Mouse (Mus musculus) neural tube, embryonic 13.5 days (tissue): ENCODE data around the gene Magix. TPM values are rescaled to one million over a fixed set of nuclear protein-coding genes. Genes with fewer than 3 reads are reported as not detected.

Source experiments
- ATAC-seq: fragments of 200-750 bp; cut with Nextera tagmentation; 2 replicates; pipeline ENCODE4 v1.8.0; 2017; ENCODE audit warnings: low read depth, mild to moderate bottlenecking, moderate TSS enrichment, moderate library complexity
- H3K27ac ChIP-seq: fragments of 300-500 bp; sonication (generic); replicated peaks from 2 replicates; pipeline ENCODE4 v1.5.1; 2015; ENCODE audit warnings: moderate library complexity, mild to moderate bottlenecking, inconsistent platforms
- H3K27me3 ChIP-seq: fragments of 300-500 bp; sonication (generic); 2 replicates; pipeline ENCODE4 v1.6.1; 2015; ENCODE audit warnings: mild to moderate bottlenecking, inconsistent platforms
- H3K36me3 ChIP-seq: fragments of 300-500 bp; sonication (generic); 2 replicates; pipeline ENCODE4 v1.6.1; 2015; ENCODE audit warnings: mild to moderate bottlenecking, inconsistent platforms
- H3K4me1 ChIP-seq: fragments of 300-500 bp; sonication (generic); replicated peaks from 2 replicates; pipeline ENCODE4 v1.6.1; 2015; ENCODE audit warnings: inconsistent platforms
- H3K4me2 ChIP-seq: fragments of 300-500 bp; sonication (generic); 2 replicates; pipeline ENCODE4 v1.6.1; 2015; ENCODE audit warnings: inconsistent platforms, mild to moderate bottlenecking, moderate library complexity
- H3K4me3 ChIP-seq: fragments of 300-500 bp; sonication (generic); 2 replicates; pipeline ENCODE4 v1.5.1; 2015; ENCODE audit warnings: mild to moderate bottlenecking, inconsistent platforms
- H3K9ac ChIP-seq: fragments of 300-500 bp; sonication (generic); 2 replicates; pipeline ENCODE4 v1.6.1; 2015; ENCODE audit warnings: moderate library complexity, mild to moderate bottlenecking, inconsistent platforms
- H3K9me3 ChIP-seq: fragments of 300-500 bp; sonication (generic); 2 replicates; pipeline ENCODE4 v1.6.1; 2016; ENCODE audit warnings: inconsistent platforms
- WGBS: fragments of 180-500 bp; shearing (Covaris S2); methylation state at CpG from one replicate; pipeline ENCODE4 v1.1.7; 2015; 5-methylcytosine and 5-hydroxymethylcytosine counted together
- polyA plus RNA-seq: library from polyadenylated mRNA; unstranded; fragments of >200 nt; fragmentation: Nextera tagmentation; extraction: Ambion mirVana; gene quantifications from 2 replicates; pipeline ENCODE4 v1.2.1, GENCODE M21; 2015

Gene Magix
- polyA plus RNA-seq, 1 experiment from 2014 or later, result 0.18 TPM

DNA sequence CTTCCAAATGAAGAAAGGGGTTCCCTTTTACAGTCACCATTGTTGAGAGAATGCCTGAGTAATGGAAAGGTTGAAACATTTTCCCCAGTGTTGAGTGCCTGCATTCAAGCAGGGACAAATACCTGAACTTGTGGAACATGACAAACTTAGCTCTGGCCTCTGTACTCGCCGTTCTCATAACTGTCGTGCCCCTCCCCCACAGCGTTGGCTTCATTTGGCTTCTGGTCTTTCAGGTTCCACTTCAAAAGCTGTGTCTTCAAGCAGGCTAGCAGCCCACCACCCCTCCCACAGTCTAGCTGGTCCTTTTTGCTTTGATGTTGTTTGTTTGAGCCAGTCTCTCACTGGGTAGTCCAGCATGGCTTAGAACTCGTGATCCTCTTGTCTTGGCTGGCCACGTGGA lies 8.3 kb downstream of the Magix start:
- H3K4me2 ChIP-seq, result no peak overlapping the region
- H3K9me3 ChIP-seq, result no peaks in the 10 kb centered on the region
- H3K4me3 ChIP-seq, result no peak overlapping the region
- H3K27ac ChIP-seq, result no peak overlapping the region
- H3K9ac ChIP-seq, result no peak overlapping the region
- no peaks in the 10 kb centered on the region for H3K36me3 ChIP-seq
- no peak for ATAC-seq
- 46% methylated on average over 6 of the region's 6 CpGs for WGBS
- peaks cover 5% of the 10 kb centered on the region; the same call in 1 of the 2 replicates for H3K4me1 ChIP-seq
- no peaks in the 10 kb centered on the region for H3K27me3 ChIP-seq

DNA sequence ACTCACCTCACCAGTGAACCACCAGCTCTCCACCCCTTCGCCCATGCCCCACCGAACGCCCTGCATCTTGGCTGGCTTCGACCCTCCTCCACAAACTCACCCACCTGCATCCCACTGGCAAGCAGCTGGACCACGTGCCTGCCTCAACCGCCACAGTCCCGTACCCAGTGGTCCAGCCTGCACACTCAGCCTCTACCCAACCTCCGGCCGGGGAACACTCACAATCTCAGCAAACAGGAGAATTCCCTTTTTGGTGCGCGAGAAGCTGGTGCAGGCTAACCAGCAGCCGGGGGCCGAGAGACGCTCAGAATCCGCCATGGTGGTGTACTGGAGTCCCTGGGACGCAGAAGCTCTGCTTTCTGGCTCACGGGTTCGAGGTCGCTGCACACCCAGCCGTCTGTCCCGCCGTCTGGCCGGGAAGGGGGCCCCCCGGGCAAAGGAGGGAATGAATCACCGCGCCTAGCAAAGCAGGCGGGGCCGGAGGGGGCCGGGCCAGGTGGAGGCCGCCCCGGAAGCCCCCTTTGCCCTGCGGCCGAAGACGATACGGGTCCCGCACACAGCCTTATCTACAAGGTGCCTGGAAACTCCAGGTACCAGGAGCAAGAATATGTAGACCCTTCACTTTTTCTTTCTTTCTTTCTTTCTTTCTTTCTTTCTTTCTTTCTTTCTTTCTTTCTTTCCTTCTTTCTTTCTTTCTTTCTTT lies 10.0 kb downstream of the Magix start, which contains the start of gene Plp2:
Plp2 (minus strand) TSS at position 470 of the 703 bp plus-strand sequence.
- Histone ChIP-seq H3K9me3 (no peaks in the 10 kb centered on the region), H3K4me3 (peak within 1 kb of the TSS; percentile 37), H3K27ac (no peak within 1 kb of the TSS), H3K9ac (peak within 1 kb of the TSS; percentile 55), H3K4me1 (peaks cover 5% of the 10 kb centered on the region; the same call in 1 of the 2 replicates), H3K4me2 (peak within 1 kb of the TSS; percentile 52), H3K27me3 (no peaks in the 10 kb centered on the region), H3K36me3 (no peaks in the 10 kb centered on the region)
- WGBS, result 19% methylated on average over 36 of the region's 36 CpGs
- peak; percentile 48 for ATAC-seq

DNA sequence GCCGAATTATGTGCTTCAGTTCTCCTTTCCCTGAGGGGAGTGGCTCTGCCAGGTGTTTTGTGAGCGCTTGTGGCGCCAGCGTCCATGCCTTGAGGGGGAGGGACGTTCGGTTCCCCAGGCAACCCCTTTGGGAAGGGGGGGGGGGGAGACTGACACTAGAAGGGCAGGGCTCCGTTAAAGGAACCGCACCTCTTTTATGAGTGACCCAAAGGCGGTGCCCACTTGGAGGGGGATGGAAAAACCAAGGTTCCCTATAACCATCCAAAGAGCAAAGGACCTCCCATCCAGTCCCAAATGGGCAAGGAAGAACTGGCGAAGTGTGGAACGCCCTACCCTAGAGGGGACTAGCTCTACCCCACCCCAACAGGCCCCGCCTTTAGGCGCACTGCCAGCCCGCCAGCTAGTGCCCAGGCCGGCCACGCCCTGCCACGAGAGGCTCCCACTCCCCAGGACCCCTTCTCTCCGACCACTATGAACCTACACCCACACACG lies 10.6 kb downstream of the Magix start:
- Histone ChIP-seq H3K27me3 (no peaks in the 10 kb centered on the region), H3K27ac (no peak overlapping the region), H3K4me3 (peak overlapping the region; percentile 37), H3K4me1 (peaks cover 5% of the 10 kb centered on the region; the same call in 1 of the 2 replicates), H3K36me3 (no peaks in the 10 kb centered on the region), H3K9ac (peak overlapping the region; percentile 55), H3K4me2 (peak overlapping the region; percentile 52), H3K9me3 (no peaks in the 10 kb centered on the region)
- 24% methylated on average over 19 of the region's 19 CpGs for WGBS
- ATAC-seq, result peak; percentile 68

DNA sequence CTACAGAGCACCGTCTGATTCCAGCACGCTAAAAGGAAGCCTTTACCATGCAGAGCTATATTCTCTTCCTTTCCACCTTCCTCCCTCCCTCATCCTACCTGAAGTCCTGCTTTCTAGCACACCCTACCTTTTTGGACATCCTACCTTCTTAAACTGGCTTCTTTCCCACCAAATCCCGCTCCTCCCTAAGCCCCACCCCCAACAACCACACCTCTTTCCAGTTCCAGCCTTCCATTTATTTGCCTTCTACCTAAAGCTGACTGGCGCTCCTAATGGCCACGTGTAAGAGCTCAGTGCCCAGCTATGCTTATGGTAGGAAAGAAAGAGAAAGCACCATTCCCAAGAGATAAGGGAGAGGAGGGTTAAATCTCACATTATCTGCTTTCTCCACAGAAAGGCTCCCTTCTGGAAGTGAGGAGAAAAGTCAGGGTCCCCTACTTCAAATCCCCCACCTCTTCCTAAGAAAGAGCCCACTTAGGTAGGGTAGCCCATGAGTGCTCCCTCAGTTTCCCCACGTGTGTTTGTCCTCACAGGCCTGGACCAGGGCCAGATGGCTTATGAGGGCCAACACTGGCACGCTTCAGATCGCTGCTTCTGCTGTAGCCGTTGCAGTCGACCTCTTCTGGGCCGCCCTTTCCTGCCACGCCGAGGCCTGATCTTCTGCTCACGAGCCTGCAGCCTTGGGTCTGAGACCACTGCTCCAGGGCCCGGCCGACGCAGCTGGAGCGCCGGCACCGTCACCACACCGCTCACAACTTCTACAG lies 15.1 kb downstream of the Magix start:
- Histone ChIP-seq H3K27ac (no peak overlapping the region), H3K4me2 (no peak overlapping the region), H3K4me3 (no peak overlapping the region), H3K9me3 (no peaks in the 10 kb centered on the region), H3K4me1 (peaks cover 5% of the 10 kb centered on the region; the same call in 1 of the 2 replicates), H3K36me3 (no peaks in the 10 kb centered on the region), H3K27me3 (no peaks in the 10 kb centered on the region), H3K9ac (no peak overlapping the region)
- 76% methylated on average over 21 of the region's 21 CpGs for WGBS
- ATAC-seq, result no peak

DNA sequence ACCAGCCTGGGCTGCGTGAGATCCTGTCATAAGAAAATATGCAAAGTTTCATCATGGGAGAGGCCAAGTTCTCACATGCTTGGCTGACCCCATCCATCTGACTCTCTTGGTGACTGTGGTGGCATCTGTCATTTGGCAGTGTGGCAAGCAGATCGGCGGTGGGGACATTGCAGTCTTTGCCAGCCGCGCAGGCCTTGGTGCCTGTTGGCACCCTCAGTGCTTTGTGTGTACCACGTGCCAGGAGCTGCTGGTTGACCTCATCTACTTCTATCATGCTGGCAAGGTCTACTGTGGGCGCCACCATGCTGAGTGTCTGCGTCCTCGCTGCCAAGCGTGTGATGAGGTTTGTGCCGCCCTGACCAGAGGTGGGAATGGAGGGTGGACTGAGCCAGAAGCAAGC lies 16.3 kb downstream of the Magix start:
- H3K27me3 ChIP-seq, result no peaks in the 10 kb centered on the region
- H3K27ac ChIP-seq, result no peak overlapping the region
- no peak overlapping the region for H3K4me2 ChIP-seq
- no peak for ATAC-seq
- no peaks in the 10 kb centered on the region for H3K36me3 ChIP-seq
- no peaks in the 10 kb centered on the region for H3K9me3 ChIP-seq
- H3K4me1 ChIP-seq, result no peaks in the 10 kb centered on the region
- H3K9ac ChIP-seq, result no peak overlapping the region
- WGBS, result 94% methylated on average over 11 of the region's 11 CpGs
- H3K4me3 ChIP-seq, result no peak overlapping the region

DNA sequence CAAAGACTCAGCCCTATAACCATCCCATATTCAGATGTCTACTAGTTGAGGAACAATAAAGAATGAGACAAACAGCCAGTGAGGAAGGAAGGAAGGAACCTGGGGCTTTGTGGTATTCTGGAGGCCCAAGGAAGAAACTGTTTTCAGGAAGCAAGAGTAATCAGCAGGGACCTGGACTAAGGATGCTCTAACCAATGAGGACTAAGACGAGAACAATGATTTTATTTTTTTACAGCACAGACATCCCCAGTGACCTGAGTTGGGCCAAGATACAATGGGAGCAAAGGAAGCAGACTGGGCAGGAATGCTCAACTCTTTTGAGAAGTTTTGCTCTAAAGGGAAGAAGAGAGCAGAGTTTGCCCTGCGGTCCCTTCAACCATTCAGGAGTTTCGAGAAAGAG lies 18.1 kb downstream of the Magix start:
- no peaks in the 10 kb centered on the region for H3K27me3 ChIP-seq
- H3K4me3 ChIP-seq, result no peak overlapping the region
- H3K9me3 ChIP-seq, result no peaks in the 10 kb centered on the region
- no peak for ATAC-seq
- H3K4me1 ChIP-seq, result peaks cover 5% of the 10 kb centered on the region; the same call in 1 of the 2 replicates
- H3K4me2 ChIP-seq, result no peak overlapping the region
- no peak overlapping the region for H3K9ac ChIP-seq
- H3K27ac ChIP-seq, result no peak overlapping the region
- H3K36me3 ChIP-seq, result no peaks in the 10 kb centered on the region
- 50% methylated on average over 3 of the region's 3 CpGs for WGBS

DNA sequence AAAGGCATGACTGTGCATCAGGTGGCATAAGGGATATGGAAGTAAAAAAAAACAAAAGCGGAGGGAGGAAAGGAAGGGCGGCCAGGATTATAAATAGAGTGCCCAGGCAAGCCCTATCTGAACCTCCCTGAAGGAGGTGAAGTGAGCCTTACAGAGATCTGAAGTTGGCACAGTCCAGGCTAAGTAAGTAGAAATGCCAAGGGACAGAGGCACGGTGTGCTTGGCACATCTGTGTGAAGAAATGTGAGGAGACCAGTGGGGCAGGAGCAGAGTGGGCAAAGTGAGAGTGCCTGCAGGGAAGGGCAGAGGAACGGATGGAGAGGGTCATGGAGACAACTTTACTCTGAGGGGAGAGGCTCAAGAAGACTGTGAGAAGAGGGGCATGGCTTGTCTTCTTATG lies 20.0 kb downstream of the Magix start:
- H3K4me3 ChIP-seq, result no peak overlapping the region
- H3K9me3 ChIP-seq, result no peaks in the 10 kb centered on the region
- H3K36me3 ChIP-seq, result no peaks in the 10 kb centered on the region
- H3K27ac ChIP-seq, result no peak overlapping the region
- peaks cover 5% of the 10 kb centered on the region; the same call in 1 of the 2 replicates for H3K4me1 ChIP-seq
- no peak for ATAC-seq
- 84% methylated on average over 4 of the region's 4 CpGs for WGBS
- H3K4me2 ChIP-seq, result no peak overlapping the region
- H3K9ac ChIP-seq, result no peak overlapping the region
- H3K27me3 ChIP-seq, result no peaks in the 10 kb centered on the region

DNA sequence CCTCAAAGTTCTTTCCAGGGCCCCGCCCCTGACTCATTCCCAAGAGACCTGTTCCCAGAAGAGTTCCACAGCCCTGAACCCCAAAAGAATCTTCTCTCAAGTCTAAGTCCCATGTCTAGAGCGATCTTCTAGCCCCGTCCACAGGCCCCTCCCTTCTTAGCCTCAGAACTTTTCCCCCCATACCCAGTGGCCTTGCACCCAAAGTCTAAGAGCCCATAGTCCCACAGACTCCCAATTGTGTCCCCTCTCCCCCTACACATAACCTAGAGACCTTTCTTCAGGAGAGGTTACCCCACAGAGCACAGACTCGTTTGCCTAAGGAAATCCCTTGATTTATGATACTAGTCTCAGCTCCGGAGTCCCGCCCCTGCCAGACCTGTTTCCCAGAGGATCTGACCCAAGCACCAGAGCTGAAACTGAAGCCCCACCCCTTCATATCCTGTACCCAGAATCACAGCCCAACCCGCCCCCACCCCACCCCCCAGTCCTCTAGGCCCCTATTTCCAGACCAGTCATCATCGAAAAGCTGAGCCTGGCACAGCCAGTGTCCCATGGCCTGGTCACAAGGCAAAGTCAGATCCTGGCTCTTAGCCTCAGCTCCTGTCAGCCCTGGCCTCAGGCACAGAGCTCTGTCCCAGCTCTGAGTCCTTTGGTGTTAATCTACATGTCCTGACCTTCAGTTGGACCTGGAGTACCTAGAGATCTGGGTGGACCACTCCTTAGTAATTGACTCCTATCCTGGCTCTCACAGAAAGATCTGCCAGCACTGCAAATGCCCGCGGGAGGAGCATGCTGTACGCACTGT lies 22.1 kb downstream of the Magix start:
- Histone ChIP-seq H3K9ac (no peak overlapping the region), H3K4me3 (no peak overlapping the region), H3K9me3 (no peaks in the 10 kb centered on the region), H3K4me2 (no peak overlapping the region), H3K27me3 (no peaks in the 10 kb centered on the region), H3K36me3 (no peaks in the 10 kb centered on the region), H3K4me1 (peaks cover 5% of the 10 kb centered on the region; the same call in 1 of the 2 replicates), H3K27ac (no peak overlapping the region)
- no peak for ATAC-seq
- WGBS, result 50% methylated on average over 11 of the region's 11 CpGs

DNA sequence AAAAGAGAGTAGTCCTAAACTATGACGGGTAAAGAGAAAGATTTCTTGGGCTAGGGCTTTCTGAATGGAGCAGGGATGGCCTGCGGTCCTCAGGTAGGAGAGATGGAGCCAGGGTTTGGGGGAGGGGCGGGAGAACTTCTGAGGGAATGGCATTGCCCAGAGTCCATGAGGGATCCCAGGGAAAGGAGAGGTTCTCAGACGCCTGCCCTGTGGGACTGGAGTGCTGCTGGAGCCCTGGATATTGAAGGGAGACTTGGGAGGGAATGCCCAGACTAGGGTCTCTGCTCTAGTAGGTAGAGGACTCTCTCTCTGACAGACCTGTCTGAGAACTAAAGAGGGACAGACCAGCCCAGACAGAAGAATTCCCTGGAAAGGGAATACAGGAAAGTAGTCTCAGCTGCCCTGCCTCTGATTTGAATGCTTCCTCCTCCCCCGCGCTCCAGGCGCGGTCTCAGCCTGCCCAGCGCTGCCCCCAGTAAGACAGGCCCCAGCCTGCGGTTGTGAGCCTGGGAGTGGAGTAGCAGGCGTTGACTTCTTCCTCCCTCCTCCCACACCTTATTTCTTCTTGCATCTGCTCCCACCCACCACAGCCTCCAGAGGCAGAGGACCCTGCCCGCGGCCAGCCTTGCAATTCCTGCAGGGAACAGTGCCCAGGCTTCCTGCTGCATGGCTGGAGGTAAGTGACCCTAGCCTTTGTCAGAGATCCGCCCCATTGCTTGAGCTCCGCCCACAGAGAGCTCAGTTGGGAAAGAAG lies 22.8 kb downstream of the Magix start:
- Histone ChIP-seq H3K27ac (no peak overlapping the region; the same call in 1 of the 2 replicates), H3K36me3 (no peaks in the 10 kb centered on the region; the same call in 1 of the 2 replicates), H3K4me1 (peaks cover 5% of the 10 kb centered on the region; the same call in 1 of the 2 replicates), H3K27me3 (no peaks in the 10 kb centered on the region), H3K4me2 (peak overlapping the region; percentile 48), H3K9ac (no peak overlapping the region), H3K9me3 (no peaks in the 10 kb centered on the region), H3K4me3 (0 out of 2 replicates have a peak overlapping the region, but pooled peaks have one; percentile 29)
- ATAC-seq, result no peak
- WGBS, result 18% methylated on average over 14 of the region's 15 CpGs

DNA sequence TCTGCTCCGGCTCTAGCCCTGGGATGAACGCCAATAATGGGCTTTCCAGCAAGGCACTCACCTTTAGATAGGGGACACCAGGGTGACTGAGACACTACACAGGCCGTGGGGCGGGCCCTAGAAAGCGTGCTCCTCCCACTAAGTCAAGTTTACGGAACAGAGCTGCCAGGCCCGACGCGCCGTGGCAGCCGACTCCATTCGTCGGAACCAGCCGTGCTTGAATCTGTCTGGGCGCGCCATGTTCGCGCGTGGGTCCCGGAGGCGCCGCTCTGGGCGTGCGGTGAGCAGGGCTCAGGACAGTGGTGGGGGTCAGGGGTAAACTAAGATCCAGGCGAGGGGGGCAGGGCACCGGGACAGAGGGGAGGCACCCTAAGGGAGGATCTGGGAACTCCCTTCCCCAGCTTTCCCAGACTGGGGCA lies 23.8 kb downstream of the Magix start, which contains the start of gene Prickle3:
Prickle3 (plus strand) TSS at position 40 of the 419 bp plus-strand sequence.
- Histone ChIP-seq H3K9me3 (no peaks in the 10 kb centered on the region), H3K36me3 (peaks cover 6% of the 10 kb centered on the region; the same call in 1 of the 2 replicates), H3K27me3 (no peaks in the 10 kb centered on the region), H3K27ac (no peak within 1 kb of the TSS; the same call in 1 of the 2 replicates), H3K9ac (peak within 1 kb of the TSS; percentile 60), H3K4me1 (peaks cover 5% of the 10 kb centered on the region; the same call in 1 of the 2 replicates), H3K4me2 (peak within 1 kb of the TSS; percentile 48), H3K4me3 (peak within 1 kb of the TSS; percentile 29)
- ATAC-seq, result peak; percentile 40; the same call in 1 of the 2 replicates
- WGBS, result 24% methylated on average over 26 of the region's 26 CpGs
